In the genomic region with DNA sequence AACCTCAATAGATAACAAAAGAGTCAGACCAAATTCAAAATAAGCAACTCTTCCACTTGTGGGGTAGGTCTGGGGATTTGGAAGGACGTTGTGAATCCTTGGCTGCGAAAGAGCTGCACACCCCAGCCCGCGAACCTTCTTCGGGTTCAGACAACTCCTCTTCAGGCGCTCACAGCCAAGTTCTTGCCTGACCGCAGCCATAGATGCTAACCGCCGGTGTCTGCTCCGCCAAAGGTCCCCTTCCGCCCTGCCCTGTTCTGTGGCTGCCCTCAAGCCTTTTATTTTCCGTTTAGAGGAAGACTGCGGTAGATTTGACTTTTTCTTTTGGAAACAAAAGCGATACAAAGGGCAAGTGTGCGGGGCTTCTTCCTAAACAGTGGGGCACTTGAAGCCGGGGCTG, we compare ENCODE assay signal across 8 mouse cellular contexts.
A peak's percentile ranks its signal among the peaks of the same experiment; 100 is the strongest.
DNase-seq lines count a peak whose midpoint lies in the region; ATAC-seq lines count a peak whose summit lies in the region.

No protein-coding gene starts in this region.

- H3K4me1 ChIP-seq in kidney, embryonic 15.5 days, result peaks cover 9% of the 10 kb centered on the region; the same call in 1 of the 2 replicates
- peaks cover 11% of the 10 kb centered on the region; the same call in 1 of the 2 replicates for H3K4me1 ChIP-seq in forebrain, embryonic 16.5 days (replicated peaks; ENCODE audit: control insufficient read depth, insufficient read depth, low read length)
- no peaks in the 10 kb centered on the region for H3K4me1 ChIP-seq in limb, embryonic 15.5 days
- H3K4me1 ChIP-seq in neural tube, embryonic 13.5 days (replicated peaks), result peaks cover 14% of the 10 kb centered on the region

- peaks cover 30% of the 10 kb centered on the region for H3K27me3 ChIP-seq in kidney, embryonic 15.5 days
- H3K27me3 ChIP-seq in forebrain, embryonic 16.5 days (replicated peaks; ENCODE audit: control insufficient read depth, insufficient read depth, low read length), result peaks cover 3% of the 10 kb centered on the region
- peaks cover 27% of the 10 kb centered on the region for H3K27me3 ChIP-seq in limb, embryonic 15.5 days
- peaks cover 14% of the 10 kb centered on the region for H3K27me3 ChIP-seq in neural tube, embryonic 13.5 days

- no peak overlapping the region for H3K9ac ChIP-seq in kidney, embryonic 15.5 days
- peak overlapping the region; percentile 27; the same call in 1 of the 2 replicates for H3K9ac ChIP-seq in forebrain, embryonic 16.5 days (replicated peaks; ENCODE audit: low read depth, low read length)
- no peak overlapping the region for H3K9ac ChIP-seq in limb, embryonic 15.5 days
- H3K9ac ChIP-seq in neural tube, embryonic 13.5 days, result peak overlapping the region; percentile 64

- ATAC-seq in kidney, embryonic 15.5 days (replicated peaks; ENCODE audit: low FRiP score), result no peak
- ATAC-seq in forebrain, embryonic 16.5 days, result no peak
- ATAC-seq in limb, embryonic 15.5 days (ENCODE audit: insufficient number of reproducible peaks, low FRiP score, low TSS enrichment, low read depth), result no peak
- ATAC-seq in neural tube, embryonic 13.5 days (ENCODE audit: low read depth), result no peak

- H3K36me3 ChIP-seq in kidney, embryonic 15.5 days, result no peaks in the 10 kb centered on the region
- H3K36me3 ChIP-seq in forebrain, embryonic 16.5 days (ENCODE audit: control insufficient read depth, insufficient read depth), result no peaks in the 10 kb centered on the region
- H3K36me3 ChIP-seq in limb, embryonic 15.5 days, result no peaks in the 10 kb centered on the region
- H3K36me3 ChIP-seq in neural tube, embryonic 13.5 days, result no peaks in the 10 kb centered on the region

- WGBS in kidney, embryonic 15.5 days, result 9% methylated on average over 16 of the region's 16 CpGs
- 1% methylated on average over 16 of the region's 16 CpGs for WGBS in forebrain, embryonic 16.5 days
- 14% methylated on average over 16 of the region's 16 CpGs for WGBS in limb, embryonic 15.5 days
- 3% methylated on average over 16 of the region's 16 CpGs for WGBS in neural tube, embryonic 13.5 days

- H3K4me2 ChIP-seq in kidney, embryonic 15.5 days, result peak overlapping the region; percentile 52
- peak overlapping the region; percentile 67 for H3K4me2 ChIP-seq in forebrain, embryonic 16.5 days (ENCODE audit: low read length)
- H3K4me2 ChIP-seq in limb, embryonic 15.5 days, result peak overlapping the region; percentile 4; the same call in 1 of the 2 replicates
- peak overlapping the region; percentile 65 for H3K4me2 ChIP-seq in neural tube, embryonic 13.5 days

- H3K27ac ChIP-seq in kidney, embryonic 15.5 days, result no peak overlapping the region
- H3K27ac ChIP-seq in forebrain, embryonic 16.5 days (ENCODE audit: low read length), result no peak overlapping the region
- no peak overlapping the region for H3K27ac ChIP-seq in limb, embryonic 15.5 days
- no peak overlapping the region for H3K27ac ChIP-seq in neural tube, embryonic 13.5 days (replicated peaks)

- no peak for DNase-seq in kidney, adult 9 months
- peak; percentile 85 for DNase-seq in R1 (ENCODE audit: low read depth, low spot score)
- no peak for DNase-seq in right cerebral cortex, adult 18-20 months
- DNase-seq in adrenal gland, adult 2 months, result no peak

- peak overlapping the region; percentile 33 for H3K4me3 ChIP-seq in kidney, embryonic 15.5 days (replicated peaks)
- peak overlapping the region; percentile 39 for H3K4me3 ChIP-seq in forebrain, embryonic 16.5 days (replicated peaks; ENCODE audit: low read length)
- peak overlapping the region; percentile 22 for H3K4me3 ChIP-seq in limb, embryonic 15.5 days
- H3K4me3 ChIP-seq in neural tube, embryonic 13.5 days, result peak overlapping the region; percentile 38

- no peaks in the 10 kb centered on the region for H3K9me3 ChIP-seq in kidney, embryonic 15.5 days (replicated peaks)
- H3K9me3 ChIP-seq in forebrain, embryonic 16.5 days (ENCODE audit: control insufficient read depth, low read length), result peaks cover 4% of the 10 kb centered on the region; the same call in 1 of the 2 replicates
- H3K9me3 ChIP-seq in limb, embryonic 15.5 days, result no peaks in the 10 kb centered on the region
- H3K9me3 ChIP-seq in neural tube, embryonic 13.5 days, result no peaks in the 10 kb centered on the region

Comparison
In these comparisons a context has a peak if more than half of its experiments do, and no peak if none do; other contexts are left out.
1. H3K4me2 ChIP-seq: peak in every context shown above with its lines; median percentile 67 in forebrain, embryonic 16.5 days; 65 in neural tube, embryonic 13.5 days; 52 in kidney, embryonic 15.5 days; 4 in limb, embryonic 15.5 days.
2. H3K9ac ChIP-seq: peak in forebrain, embryonic 16.5 days (single experiment) and neural tube, embryonic 13.5 days (single experiment); none in kidney, embryonic 15.5 days (single experiment) and limb, embryonic 15.5 days (single experiment).
3. Peak in every context shown above with its lines, with median percentiles within 50 percentile points of each other: H3K4me3 ChIP-seq.